Mouse (Mus musculus) hindbrain, embryonic 16.5 days (tissue): ENCODE results near the gene Serinc5. TPM values are rescaled to one million over a fixed set of nuclear protein-coding genes. Genes with fewer than 3 reads are reported as not detected.

ENCODE experiments used
- ATAC-seq: fragments of 200-750 bp; cut with Nextera tagmentation; 2 replicates; pipeline ENCODE4 v1.8.0; 2017; ENCODE audit warnings: moderate TSS enrichment, moderate library complexity
- H3K27ac ChIP-seq: fragments of 300-500 bp; sonication (generic); 2 replicates; pipeline ENCODE4 v1.5.1; 2014; ENCODE audit warnings: low read depth, mild to moderate bottlenecking, control low read depth, low read length, moderate library complexity
- H3K27me3 ChIP-seq: fragments of 300-500 bp; sonication (generic); replicated peaks from 2 replicates; pipeline ENCODE4 v1.6.1; 2014; ENCODE audit warnings: low read length; ENCODE audit not compliant: control insufficient read depth, insufficient read depth
- H3K36me3 ChIP-seq: fragments of 300-500 bp; sonication (generic); 2 replicates; pipeline ENCODE4 v1.6.1; 2014; ENCODE audit warnings: mild to moderate bottlenecking, low read length, moderate library complexity, mixed read lengths; ENCODE audit not compliant: control insufficient read depth, insufficient read depth
- H3K4me1 ChIP-seq: fragments of 300-500 bp; sonication (generic); 2 replicates; pipeline ENCODE4 v1.6.1; 2014; ENCODE audit warnings: low read depth, low read length; ENCODE audit not compliant: control insufficient read depth, insufficient read depth
- H3K4me2 ChIP-seq: fragments of 300-500 bp; sonication (generic); 2 replicates; pipeline ENCODE4 v1.6.1; 2014; ENCODE audit warnings: mild to moderate bottlenecking, low read length, control low read depth, moderate library complexity
- H3K4me3 ChIP-seq: fragments of 300-500 bp; sonication (generic); 2 replicates; pipeline ENCODE4 v1.5.1; 2014; ENCODE audit warnings: mild to moderate bottlenecking, low read length, control low read depth, moderate library complexity
- H3K9ac ChIP-seq: fragments of 300-500 bp; sonication (generic); 2 replicates; pipeline ENCODE4 v1.6.1; 2014; ENCODE audit warnings: low read depth, mild to moderate bottlenecking, control low read depth, low read length, moderate library complexity
- H3K9me3 ChIP-seq: fragments of 300-500 bp; sonication (generic); 2 replicates; pipeline ENCODE4 v1.6.1; 2014; ENCODE audit warnings: mild to moderate bottlenecking, low read length, moderate library complexity; ENCODE audit not compliant: control insufficient read depth
- WGBS: fragments of 180-500 bp; shearing (Covaris S2); extraction: QIAGEN DNeasy Blood & Tissue Kit; methylation state at CpG from one replicate; pipeline ENCODE4 v1.1.7; 2014; 5-methylcytosine and 5-hydroxymethylcytosine counted together
- polyA plus RNA-seq: library from polyadenylated mRNA; unstranded; fragments of >200 nt; fragmentation: Nextera tagmentation; extraction: Ambion mirVana; gene quantifications from 2 replicates; pipeline ENCODE4 v1.2.1, GENCODE M21; 2015

Gene Serinc5
- polyA plus RNA-seq, 1 experiment from 2014 or later, result 14.7 TPM

DNA sequence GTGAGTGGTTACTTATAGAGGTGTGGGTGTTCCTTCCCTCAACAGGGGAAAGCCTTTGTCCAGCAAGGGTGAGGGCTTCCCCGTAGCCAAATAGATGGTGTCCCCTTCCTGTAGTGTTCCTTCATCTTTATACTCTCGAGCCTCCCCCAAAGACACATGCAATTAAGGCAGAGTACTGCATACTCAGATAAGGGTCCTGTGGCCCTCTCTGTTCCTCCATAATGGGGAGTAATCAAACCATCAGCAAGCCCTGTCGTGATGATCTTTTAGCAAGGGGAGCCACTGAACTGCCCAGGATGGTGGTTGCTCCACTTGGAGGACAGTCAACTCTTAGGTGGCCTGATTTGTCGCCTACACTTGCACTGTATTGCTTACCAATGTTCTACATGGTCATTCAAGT, 101.7 kb downstream of the Serinc5 start:
- H3K4me2 ChIP-seq, result no peak overlapping the region
- H3K9ac ChIP-seq, result no peak overlapping the region
- no peaks in the 10 kb centered on the region for H3K27me3 ChIP-seq
- H3K9me3 ChIP-seq, result no peaks in the 10 kb centered on the region
- 91% methylated on average over 4 of the region's 4 CpGs for WGBS
- ATAC-seq, result no peak
- peaks cover 2% of the 10 kb centered on the region; the same call in 1 of the 2 replicates for H3K36me3 ChIP-seq
- H3K4me3 ChIP-seq, result no peak overlapping the region
- H3K27ac ChIP-seq, result no peak overlapping the region
- no peaks in the 10 kb centered on the region for H3K4me1 ChIP-seq

DNA sequence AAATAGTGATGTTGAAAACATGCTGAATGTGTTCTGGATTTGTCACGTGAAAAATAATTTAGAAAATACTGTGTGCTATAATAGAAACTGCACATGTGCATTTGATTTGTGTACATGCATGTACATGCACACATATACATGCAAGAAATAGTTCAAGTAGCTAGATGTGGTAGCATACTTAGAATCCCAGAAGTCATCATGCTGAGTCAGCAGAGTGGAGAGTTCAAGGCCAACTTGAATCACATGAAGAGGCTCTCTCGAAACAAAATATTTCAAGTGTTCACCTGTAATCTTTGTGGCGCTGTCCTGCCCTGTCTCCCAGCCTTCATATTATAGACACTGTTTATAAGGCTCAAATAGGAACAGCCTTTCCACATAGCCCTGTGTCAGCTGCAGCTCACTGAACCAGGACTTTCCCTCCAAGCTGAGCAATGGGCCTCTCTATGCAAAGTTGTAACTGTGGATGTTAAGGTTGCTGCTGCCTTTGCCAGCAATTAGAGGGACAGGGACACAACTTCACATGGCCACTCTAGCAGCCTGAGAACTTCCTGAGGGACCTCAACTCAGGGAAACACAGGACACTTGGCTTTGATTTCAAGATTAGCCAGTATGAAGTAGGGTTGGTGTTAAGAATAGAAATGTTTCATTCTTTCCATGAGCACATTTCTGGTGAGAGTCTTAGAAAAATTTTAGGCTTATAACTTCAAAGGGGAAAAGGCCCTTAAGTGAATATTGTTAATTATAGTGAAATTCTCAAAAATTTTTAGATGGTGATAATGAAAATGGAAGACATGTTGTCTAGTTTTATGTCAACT, 107.2 kb downstream of the Serinc5 start:
- no peaks in the 10 kb centered on the region for H3K36me3 ChIP-seq
- no peaks in the 10 kb centered on the region for H3K9me3 ChIP-seq
- no peak overlapping the region for H3K4me2 ChIP-seq
- WGBS, result 97% methylated on average over 3 of the region's 3 CpGs
- no peaks in the 10 kb centered on the region for H3K27me3 ChIP-seq
- H3K9ac ChIP-seq, result no peak overlapping the region
- ATAC-seq, result no peak
- H3K27ac ChIP-seq, result no peak overlapping the region
- no peak overlapping the region for H3K4me3 ChIP-seq
- no peaks in the 10 kb centered on the region for H3K4me1 ChIP-seq

DNA sequence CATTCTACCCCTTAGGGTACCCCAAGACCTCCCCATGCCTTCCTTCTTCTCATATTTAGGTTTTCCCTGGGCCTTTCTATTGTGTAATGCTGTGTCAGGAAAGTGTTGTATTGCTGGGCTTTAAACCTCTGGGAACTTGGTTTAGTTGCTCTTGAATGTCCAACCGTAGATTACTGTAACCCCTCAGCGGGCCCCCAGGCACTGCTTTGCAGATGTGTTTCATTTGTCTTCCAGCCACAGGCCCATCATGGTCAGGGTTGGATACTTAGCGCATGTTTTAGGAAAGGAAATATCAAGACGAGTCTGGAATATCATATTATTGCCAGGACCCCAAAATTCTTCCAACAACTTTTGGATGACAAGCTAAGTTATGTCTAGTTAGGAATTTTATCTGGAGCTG, 110.1 kb downstream of the Serinc5 start:
- ATAC-seq, result no peak
- no peaks in the 10 kb centered on the region for H3K36me3 ChIP-seq
- H3K9ac ChIP-seq, result no peak overlapping the region
- H3K4me2 ChIP-seq, result no peak overlapping the region
- H3K4me3 ChIP-seq, result no peak overlapping the region
- no peaks in the 10 kb centered on the region for H3K27me3 ChIP-seq
- no peaks in the 10 kb centered on the region for H3K4me1 ChIP-seq
- H3K27ac ChIP-seq, result no peak overlapping the region
- 90% methylated on average over 4 of the region's 4 CpGs for WGBS
- no peaks in the 10 kb centered on the region for H3K9me3 ChIP-seq

DNA sequence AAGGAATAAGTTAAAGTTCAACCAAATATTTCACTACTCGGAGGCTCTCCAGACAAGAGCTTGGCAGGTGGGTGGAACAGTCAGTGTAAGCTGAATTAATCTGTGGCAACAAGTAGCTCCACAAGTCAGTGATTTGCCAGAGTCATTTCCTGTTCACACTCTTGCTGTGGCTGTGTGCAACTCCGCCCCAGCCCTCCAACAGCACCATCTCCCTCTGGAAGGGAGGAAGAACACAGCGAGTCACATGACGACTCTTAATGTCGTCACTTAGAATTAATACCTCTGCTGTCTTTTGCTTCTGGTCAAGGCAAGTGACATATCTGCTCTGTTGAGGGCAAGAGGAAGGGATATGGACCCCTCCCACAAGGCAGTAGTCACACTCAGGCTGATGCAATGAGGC, 111.5 kb downstream of the Serinc5 start:
- no peaks in the 10 kb centered on the region for H3K4me1 ChIP-seq
- no peaks in the 10 kb centered on the region for H3K36me3 ChIP-seq
- no peak overlapping the region for H3K27ac ChIP-seq
- no peaks in the 10 kb centered on the region for H3K9me3 ChIP-seq
- 65% methylated on average over 5 of the region's 5 CpGs for WGBS
- no peaks in the 10 kb centered on the region for H3K27me3 ChIP-seq
- no peak overlapping the region for H3K9ac ChIP-seq
- H3K4me2 ChIP-seq, result no peak overlapping the region
- no peak overlapping the region for H3K4me3 ChIP-seq
- no peak for ATAC-seq

DNA sequence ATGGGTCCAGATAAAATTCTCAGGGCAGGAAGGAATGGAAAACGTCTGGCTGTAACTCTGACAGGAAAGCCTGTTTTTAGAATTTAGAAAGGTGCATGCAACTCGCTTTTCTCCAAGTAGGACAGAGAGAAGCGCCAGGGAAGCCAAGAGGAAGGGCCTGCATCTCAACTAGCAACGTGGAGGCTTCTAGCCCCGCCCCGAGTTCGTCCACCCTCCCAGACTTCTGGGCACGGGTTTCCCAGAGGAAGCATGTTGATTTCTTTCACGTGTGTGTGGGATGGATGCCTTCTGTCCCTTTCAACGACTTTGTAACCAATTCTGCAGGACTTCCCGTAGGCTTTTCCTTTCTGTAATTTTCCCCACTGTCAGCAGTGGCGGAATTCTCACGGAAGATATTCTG, 118.9 kb downstream of the Serinc5 start:
- no peak overlapping the region for H3K27ac ChIP-seq
- no peaks in the 10 kb centered on the region for H3K27me3 ChIP-seq
- H3K9ac ChIP-seq, result no peak overlapping the region
- no peaks in the 10 kb centered on the region for H3K36me3 ChIP-seq
- no peak overlapping the region for H3K4me2 ChIP-seq
- no peaks in the 10 kb centered on the region for H3K9me3 ChIP-seq
- peaks cover 2% of the 10 kb centered on the region; the same call in 1 of the 2 replicates for H3K4me1 ChIP-seq
- no peak overlapping the region for H3K4me3 ChIP-seq
- no peak for ATAC-seq
- 61% methylated on average over 13 of the region's 13 CpGs for WGBS

DNA sequence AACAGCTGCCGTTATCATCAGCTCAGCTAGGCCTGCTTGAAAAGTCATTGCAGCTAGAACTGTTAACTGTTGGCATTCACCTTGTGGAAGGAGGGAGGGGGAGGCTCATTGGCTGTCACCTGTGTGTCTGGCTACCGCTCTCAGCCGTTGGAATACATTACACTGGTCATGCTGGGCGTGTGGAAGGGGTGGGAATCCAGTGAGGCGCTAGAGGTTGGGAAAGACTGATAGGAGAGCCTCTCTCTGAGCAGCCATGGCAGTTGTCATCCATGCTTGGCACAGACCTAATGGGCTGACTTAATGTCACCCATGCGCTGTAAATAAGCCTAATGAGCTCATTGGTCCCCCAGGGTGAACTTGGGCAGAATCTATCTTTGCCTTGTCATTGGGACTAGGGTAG, 120.9 kb downstream of the Serinc5 start:
- peak; percentile 46; the same call in 1 of the 2 replicates for ATAC-seq
- Histone ChIP-seq H3K4me2 (no peak overlapping the region), H3K36me3 (no peaks in the 10 kb centered on the region), H3K27ac (no peak overlapping the region), H3K9me3 (no peaks in the 10 kb centered on the region), H3K4me1 (peaks cover 2% of the 10 kb centered on the region; the same call in 1 of the 2 replicates), H3K9ac (no peak overlapping the region), H3K4me3 (no peak overlapping the region), H3K27me3 (no peaks in the 10 kb centered on the region)
- WGBS, result 58% methylated on average over 6 of the region's 6 CpGs

DNA sequence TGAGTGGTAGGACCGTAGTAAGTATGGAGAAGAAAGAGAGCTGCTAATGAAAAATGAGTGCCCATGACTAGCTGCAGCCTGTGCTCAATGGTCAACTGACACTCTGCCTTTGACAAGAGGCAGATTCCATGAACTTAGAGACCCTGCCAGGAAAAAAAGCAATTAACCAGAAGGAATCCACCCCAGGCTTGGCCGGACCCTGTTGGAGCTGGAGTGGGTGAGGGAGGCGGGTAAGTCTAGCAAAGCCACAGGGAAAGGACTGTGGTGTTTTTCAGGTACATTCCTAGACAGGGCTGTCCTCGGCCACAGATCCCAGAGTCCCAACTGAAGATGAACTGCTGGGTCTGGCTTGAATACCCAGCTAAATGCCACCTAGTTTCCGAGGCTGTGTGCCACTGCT, 121.9 kb downstream of the Serinc5 start:
- peak; percentile 7; the same call in 1 of the 2 replicates for ATAC-seq
- Histone ChIP-seq H3K27ac (peak overlapping the region; percentile 55), H3K4me3 (no peak overlapping the region), H3K9me3 (no peaks in the 10 kb centered on the region), H3K4me1 (peaks cover 2% of the 10 kb centered on the region; the same call in 1 of the 2 replicates), H3K27me3 (no peaks in the 10 kb centered on the region), H3K9ac (no peak overlapping the region), H3K4me2 (no peak overlapping the region), H3K36me3 (no peaks in the 10 kb centered on the region)
- 74% methylated on average over 5 of the region's 5 CpGs for WGBS

DNA sequence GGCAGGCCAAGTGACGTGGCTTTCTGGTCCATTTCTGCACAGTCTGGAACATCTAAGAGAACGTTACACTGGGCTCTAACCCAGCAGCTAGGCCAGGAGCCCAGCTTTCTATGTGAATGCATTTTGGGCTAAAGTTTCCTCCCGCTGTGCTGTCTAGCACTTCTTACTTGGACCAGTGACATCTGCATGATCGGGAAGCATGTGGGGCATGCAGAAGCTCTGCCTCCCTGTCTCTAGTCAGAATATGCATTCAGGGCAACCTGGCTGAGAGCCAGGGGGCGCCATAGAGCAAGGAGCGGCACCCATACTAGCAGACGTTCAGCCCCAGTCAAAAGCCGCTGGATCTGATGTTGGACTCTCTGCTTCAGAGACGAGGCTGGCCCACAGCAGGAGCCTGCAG, 122.4 kb downstream of the Serinc5 start:
- Histone ChIP-seq H3K27me3 (no peaks in the 10 kb centered on the region), H3K27ac (peak overlapping the region; percentile 55), H3K36me3 (no peaks in the 10 kb centered on the region), H3K4me2 (peak overlapping the region; percentile 17; the same call in 1 of the 2 replicates), H3K9ac (no peak overlapping the region), H3K9me3 (no peaks in the 10 kb centered on the region), H3K4me3 (no peak overlapping the region), H3K4me1 (peaks cover 2% of the 10 kb centered on the region; the same call in 1 of the 2 replicates)
- peak; percentile 40 for ATAC-seq
- WGBS, result 38% methylated on average over 9 of the region's 9 CpGs

DNA sequence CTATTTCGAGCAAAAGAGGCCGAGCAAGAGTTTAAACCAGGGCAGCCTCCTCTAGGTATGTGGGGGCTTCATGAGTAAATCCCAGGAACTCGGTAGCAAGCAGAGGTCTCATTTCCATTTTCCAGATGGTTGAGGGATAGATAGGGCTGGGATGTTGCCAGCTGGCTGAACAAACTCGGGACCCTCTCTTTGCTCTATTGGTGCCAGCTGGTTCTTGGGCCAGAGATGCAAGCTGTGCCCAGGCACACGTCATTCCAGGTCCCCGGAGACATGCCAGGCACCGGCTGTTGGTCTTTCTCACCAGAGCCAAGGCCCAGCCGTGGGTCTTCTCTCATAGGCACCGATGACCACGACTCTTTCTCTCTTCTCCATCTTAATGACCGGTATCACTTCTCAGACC, 122.8 kb downstream of the Serinc5 start:
- H3K4me2 ChIP-seq, result peak overlapping the region; percentile 17; the same call in 1 of the 2 replicates
- H3K36me3 ChIP-seq, result no peaks in the 10 kb centered on the region
- ATAC-seq, result peak; percentile 69
- no peaks in the 10 kb centered on the region for H3K27me3 ChIP-seq
- H3K9ac ChIP-seq, result no peak overlapping the region
- H3K27ac ChIP-seq, result peak overlapping the region; percentile 55
- H3K9me3 ChIP-seq, result no peaks in the 10 kb centered on the region
- peaks cover 2% of the 10 kb centered on the region; the same call in 1 of the 2 replicates for H3K4me1 ChIP-seq
- no peak overlapping the region for H3K4me3 ChIP-seq
- WGBS, result 38% methylated on average over 11 of the region's 11 CpGs
